Mouse (Mus musculus) layer of hippocampus, adult 9-11 months (tissue): ENCODE results near the gene Gabrg3.
"Not testable (repeated sequence)": the region's sequence is repeated elsewhere in the genome, so short reads cannot be mapped to it uniquely, and the experiment has no call there.

Source experiments
- DNase-seq: peaks from one replicate; pipeline ENCODE4 v3.0.0; 2022

Gabrg3 gene

GRCm38 (mm10) chr7:57307337-57307736, 79.7 kb downstream of the Gabrg3 start:
- no peak for DNase-seq

GRCm38 (mm10) chr7:57296639-57297038, 90.3 kb downstream of the Gabrg3 start:
- peak; percentile 37 for DNase-seq

GRCm38 (mm10) chr7:57294127-57294526, 92.9 kb downstream of the Gabrg3 start:
- DNase-seq = no peak

GRCm38 (mm10) chr7:57293564-57293963, 93.4 kb downstream of the Gabrg3 start:
- DNase-seq = no peak

GRCm38 (mm10) chr7:57283186-57283585, 103.8 kb downstream of the Gabrg3 start:
- DNase-seq = no peak

- no peak for DNase-seq
Observed at GRCm38 (mm10) chr7:57278841-57279240, 108.1 kb downstream of the Gabrg3 start.

GRCm38 (mm10) chr7:57260201-57260600, 126.8 kb downstream of the Gabrg3 start:
- no peak for DNase-seq

GRCm38 (mm10) chr7:57258893-57259574, 128.0 kb downstream of the Gabrg3 start:
- no peak for DNase-seq

GRCm38 (mm10) chr7:57243981-57244380, 143.0 kb downstream of the Gabrg3 start:
- DNase-seq = peak; percentile 45

- no peak for DNase-seq
Observed at GRCm38 (mm10) chr7:57214119-57214518, 172.9 kb downstream of the Gabrg3 start.

GRCm38 (mm10) chr7:57186015-57186414, 201.0 kb downstream of the Gabrg3 start:
- DNase-seq = peak; percentile 4

GRCm38 (mm10) chr7:57175891-57176545, 211.0 kb downstream of the Gabrg3 start:
- not testable (repeated sequence) for DNase-seq

- DNase-seq = no peak
Observed at GRCm38 (mm10) chr7:57166931-57167330, 220.1 kb downstream of the Gabrg3 start.

GRCm38 (mm10) chr7:57158211-57158610, 228.8 kb downstream of the Gabrg3 start:
- no peak for DNase-seq

- no peak for DNase-seq
Observed at GRCm38 (mm10) chr7:57153743-57154142, 233.2 kb downstream of the Gabrg3 start.

GRCm38 (mm10) chr7:57150768-57151167, 236.2 kb downstream of the Gabrg3 start:
- DNase-seq = no peak

- no peak for DNase-seq
Observed at GRCm38 (mm10) chr7:57138072-57138704, 248.8 kb downstream of the Gabrg3 start.

- DNase-seq = peak; percentile 3
Observed at GRCm38 (mm10) chr7:57133009-57133408, 254.0 kb downstream of the Gabrg3 start.

GRCm38 (mm10) chr7:57132471-57132870, 254.5 kb downstream of the Gabrg3 start:
- DNase-seq = no peak

GRCm38 (mm10) chr7:57100065-57100464, 286.9 kb downstream of the Gabrg3 start:
- DNase-seq = no peak

- DNase-seq = no peak
Observed at GRCm38 (mm10) chr7:57082071-57082470, 304.9 kb downstream of the Gabrg3 start.

GRCm38 (mm10) chr7:57071435-57072160, 315.4 kb downstream of the Gabrg3 start:
- peak; percentile 9 for DNase-seq

GRCm38 (mm10) chr7:57065398-57065797, 321.6 kb downstream of the Gabrg3 start:
- DNase-seq = no peak
